Mouse (Mus musculus): ENCODE measurements at regions not wholly inside any gene's neighbourhood (a gene's known extent, or its start where the extent isn't known, plus 50 kb on each side); places are given as distances from the start of the nearest gene placed in this dataset.

DNA sequence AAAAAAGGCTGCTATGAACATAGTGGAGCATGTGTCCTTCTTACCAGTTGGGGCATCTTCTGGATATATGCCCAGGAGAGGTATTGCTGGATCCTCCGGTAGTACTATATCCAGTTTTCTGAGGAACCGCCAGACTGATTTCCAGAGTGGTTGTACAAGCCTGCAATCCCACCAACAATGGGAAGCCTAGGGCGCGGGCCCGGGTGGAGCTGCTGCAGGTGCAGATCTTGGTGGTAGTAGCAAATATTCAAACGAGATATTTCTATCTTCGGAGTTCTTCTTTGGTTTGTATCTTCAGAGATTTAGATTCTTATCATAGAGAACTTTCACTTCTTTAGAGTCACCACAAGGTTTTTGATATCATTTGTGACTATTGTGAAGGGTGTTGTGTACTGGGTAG is 52.7 kb upstream of the Btbd35f27 start:
- peak; percentile 1 for DNase-seq

All from thymus, postnatal 14 days (tissue).